Mouse (Mus musculus) heart, postnatal 0 days (tissue): ENCODE measurements around the gene Ica1.

Experiments used
- CTCF ChIP-seq: IDR thresholded peaks from 2 replicates; pipeline ENCODE4 v1.5.1; 2016; ENCODE audit warnings: antibody characterized with exemption, control low read depth, low read depth
- EP300 ChIP-seq: IDR thresholded peaks from 2 replicates; pipeline ENCODE4 v1.6.1; 2016; ENCODE audit warnings: antibody characterized with exemption, low read depth

DNA sequence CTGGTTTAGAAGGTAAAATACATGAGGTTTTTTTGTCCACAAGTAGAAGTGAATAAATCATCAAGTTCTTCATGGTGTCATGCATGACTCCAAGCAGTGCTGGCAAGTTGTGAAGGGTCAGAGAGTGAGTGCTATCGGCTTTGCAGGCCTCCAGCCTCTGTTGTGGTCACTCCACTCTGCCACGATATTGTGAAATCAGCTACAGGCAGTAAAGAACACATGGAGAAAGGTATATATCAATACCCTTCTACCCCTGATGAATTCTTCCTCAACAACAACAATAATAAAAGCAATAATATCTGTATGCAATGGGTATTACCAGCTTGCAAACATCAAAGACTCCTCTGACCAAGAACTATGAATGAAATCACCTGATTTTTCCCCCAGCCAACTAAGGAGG lies 47.9 kb downstream of the Ica1 start:
- TF ChIP-seq CTCF (no peak), EP300 (no peak)
